Mouse (Mus musculus) thymus, postnatal 36 days (tissue): ENCODE data around the gene Matn3.
A peak's percentile ranks its signal among the peaks of the same experiment; 100 is the strongest.

Source experiments
- DNase-seq, 2 experiments: peaks; one replicate each; pipeline ENCODE4 v3.0.0; 2022; ENCODE audit warnings: mixed read lengths in 2 of 2

Matn3 gene

DNA sequence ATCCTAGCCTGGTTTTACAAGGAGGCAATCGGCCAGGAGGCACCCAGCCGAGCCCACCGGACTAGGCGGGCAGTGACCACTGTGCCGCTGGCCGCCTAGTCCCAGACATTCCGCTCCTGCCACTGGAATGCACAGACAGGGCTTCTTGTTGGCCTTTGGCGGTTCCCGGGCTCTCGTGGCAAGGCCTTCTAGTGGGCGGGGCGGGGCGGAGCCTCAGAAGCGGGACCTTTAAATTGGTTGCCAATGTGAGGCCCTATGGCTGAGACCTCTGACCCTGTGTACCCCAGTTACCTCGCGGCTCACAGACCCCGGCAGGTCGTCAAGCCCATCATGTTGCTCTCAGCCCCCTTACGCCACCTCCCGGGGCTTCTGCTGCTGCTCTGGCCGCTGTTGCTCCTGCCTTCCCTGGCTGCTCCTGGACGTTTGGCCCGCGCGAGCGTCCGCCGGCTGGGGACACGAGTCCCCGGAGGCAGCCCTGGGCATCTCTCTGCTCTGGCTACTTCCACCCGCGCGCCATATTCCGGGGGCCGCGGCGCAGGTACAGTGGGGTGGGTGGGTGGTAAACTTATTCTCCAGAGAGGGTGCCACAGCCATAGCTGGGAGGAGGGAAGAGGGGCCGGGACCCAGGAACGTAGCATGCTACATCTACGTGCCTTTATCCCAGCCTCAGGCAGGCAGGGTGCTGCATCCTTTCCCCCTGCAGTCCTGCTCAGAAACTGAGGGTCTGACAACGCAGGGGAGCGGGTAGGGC is at the start of gene Matn3:
Gene Matn3, plus strand, starts transcription at position 216 of the 751 bp plus-strand sequence.
- peak; percentile 14 to 29 for DNase-seq

DNA sequence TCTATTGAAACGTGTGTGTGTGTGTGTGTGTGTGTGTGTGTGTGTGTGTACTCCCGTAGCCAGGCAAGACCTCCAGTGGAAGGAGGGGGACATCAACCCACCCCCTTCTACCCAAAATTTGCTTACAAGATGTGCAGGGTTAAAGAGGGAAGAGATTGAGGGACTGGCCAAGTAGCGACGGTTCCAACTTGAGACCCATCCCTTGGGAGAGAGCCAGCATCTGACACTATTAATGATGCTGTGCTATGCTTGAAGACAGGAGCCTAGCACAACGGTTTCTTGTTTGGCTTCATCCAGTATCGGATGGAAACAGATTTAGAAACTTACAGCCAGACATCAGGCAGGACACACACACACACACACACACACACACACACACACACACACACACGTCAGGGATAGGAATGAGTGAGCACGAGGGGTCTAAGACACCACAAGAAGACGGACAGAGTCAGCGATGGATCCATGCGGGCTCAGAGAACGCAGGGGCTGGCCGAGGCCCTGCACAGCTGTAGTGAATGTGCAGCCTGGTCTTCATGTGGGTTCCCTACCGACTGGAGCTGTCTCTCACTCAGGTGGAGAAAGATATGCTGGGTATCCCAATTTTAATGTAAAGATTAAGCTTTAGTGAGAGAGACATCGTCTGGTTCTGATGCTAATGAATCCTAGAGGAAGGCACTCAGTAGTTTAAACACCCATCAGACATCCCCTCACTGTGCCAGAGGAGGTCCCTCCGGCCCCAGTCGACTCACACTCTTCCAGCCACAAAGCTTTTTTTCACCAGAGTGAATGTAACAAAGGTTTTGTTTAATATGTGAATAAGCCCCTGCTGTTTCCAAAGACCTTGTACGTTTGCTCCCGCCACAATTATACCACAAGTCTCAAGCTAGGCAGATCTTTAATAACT is 48.6 kb upstream of the Matn3 start:
- DNase-seq: no peak

DNA sequence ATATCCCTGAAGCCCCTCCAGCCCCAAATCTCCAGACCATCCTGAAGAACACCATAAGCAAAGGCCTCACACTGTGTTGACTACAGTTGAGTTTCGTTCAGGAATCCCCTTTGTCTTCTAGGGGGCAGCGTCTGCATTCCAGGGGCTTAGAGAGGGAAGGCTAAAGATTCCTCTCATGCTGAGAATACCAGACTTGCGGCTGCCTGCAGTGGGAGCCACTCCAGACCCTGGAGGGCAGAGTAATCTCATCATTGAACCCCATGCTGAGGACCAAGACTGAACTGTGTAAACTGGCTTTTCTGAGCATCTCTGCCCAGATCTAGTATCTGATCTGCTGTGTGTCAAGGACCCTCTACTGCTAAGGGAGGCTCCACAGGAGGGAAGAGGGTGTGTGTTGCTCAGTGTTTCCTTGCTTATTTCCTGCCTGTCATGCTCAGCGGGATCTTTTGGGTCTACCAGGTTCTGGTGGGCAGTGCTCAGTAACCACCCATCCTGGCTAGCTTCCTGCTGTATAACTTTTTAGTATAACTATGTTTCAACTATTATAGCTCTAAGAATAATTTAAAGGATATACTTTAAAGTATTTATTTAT is 47.5 kb upstream of the Matn3 start:
- DNase-seq: no peak

DNA sequence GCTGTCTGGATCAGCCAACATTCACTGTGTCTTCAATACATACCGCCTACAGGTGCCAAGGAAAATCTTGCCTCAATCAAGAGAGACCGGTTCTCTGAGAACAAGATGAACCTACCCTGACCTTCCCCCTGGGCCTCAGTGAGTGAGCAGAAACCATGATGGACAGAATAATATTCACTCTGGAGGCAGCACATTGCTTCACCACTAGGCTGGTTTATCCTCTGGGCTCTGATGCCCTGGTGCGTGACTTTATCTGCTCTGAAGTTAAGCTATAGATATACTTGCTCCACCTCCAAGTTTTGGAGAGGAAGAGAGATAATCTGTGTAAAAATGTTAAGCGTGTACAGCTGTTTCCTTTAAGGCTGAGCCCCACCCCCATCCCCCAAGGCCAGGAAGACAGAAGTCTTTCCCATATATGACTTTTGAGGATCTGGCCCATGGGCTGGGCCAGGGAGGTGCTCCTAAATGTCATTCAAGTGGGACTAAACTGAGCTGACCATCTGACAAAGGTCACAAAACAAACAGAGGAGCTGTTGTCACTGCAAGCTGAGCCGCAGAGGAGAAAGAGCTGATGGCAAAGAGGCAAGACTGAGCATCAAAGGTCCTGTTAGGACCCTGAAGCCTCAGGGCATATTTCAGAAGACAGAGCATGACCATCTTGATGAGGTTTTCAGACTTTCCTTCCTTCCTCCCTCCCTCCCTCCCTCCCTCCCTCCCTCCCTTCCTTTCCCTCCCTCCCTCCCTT is 46.6 kb upstream of the Matn3 start:
- no peak for DNase-seq

DNA sequence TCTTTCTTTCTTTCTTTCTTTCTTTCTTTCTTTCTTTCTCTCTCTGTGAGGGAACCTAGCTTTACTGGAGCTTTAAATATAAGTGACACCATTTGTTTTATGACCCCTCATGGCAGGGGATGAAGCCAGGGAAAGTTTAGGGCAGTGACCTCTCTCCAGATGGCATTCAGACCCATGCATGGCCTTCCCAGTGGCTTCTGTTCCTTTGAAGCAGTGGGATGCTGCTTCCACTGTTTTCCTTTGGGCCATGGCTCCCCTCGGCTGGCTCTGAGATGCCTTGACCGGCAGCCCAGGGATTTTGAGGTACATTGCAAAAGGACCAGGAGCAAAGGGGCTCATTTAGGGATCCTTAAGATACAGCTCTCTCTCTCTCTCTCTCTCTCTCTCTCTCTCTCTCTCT is 45.8 kb upstream of the Matn3 start:
- no peak for DNase-seq

DNA sequence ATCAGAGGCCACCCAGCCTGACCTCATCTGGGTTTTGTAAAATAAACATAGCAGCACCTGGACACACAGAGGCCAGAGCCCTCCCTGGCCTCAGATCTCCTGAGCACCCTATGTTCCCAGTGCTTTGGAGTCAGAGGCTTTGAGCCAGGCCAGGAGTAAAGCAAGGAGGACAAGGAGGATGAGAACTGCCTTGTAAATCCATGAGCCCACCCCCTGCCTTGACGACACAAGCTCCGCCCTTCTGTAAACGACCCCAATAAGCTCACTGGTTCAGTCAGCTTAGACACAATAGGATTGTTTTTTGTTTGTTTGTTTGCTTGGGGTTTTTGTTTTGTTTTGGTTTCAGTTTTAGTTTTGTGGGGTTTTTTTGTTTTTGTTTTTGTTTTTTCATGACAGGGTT is 45.2 kb upstream of the Matn3 start:
- no peak for DNase-seq

DNA sequence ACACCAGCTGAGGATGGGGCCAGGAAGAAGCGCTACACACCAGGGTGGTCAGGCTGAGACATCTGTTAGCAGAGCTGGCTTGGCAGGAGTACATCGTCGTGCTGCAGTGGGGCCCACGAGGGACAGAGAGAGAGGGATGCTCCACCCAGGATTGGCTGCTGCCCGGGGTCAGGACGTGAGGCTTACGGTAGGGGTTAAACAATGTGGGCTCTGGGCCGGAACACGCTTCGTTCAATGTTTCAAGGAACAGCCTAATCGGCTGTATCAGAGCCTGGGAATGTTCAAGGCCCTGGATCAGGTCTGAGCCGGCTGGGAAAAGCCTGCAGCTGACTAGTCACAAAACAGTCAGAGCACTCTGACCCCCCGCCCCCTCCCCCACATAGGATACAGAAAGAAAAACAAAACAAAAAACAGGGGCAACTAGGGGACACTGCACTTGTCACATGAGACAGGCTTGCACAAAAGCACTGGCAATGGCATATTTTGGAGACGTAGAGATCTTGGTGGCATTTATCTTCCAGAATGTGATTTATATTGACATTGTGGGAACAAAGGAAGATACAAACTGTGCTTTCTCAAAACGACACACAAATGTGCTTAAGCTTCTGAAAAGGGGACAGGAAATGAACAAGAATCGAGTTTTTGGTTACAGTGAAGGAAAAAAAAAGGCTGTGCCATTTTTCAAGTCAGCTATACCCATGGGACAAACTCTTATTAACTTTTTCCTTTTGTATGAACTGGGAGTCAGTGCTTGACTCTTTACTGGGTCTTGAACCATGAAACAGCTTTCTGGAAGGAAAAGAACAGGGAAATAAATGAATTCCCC is 34.7 kb upstream of the Matn3 start:
- DNase-seq: no peak

DNA sequence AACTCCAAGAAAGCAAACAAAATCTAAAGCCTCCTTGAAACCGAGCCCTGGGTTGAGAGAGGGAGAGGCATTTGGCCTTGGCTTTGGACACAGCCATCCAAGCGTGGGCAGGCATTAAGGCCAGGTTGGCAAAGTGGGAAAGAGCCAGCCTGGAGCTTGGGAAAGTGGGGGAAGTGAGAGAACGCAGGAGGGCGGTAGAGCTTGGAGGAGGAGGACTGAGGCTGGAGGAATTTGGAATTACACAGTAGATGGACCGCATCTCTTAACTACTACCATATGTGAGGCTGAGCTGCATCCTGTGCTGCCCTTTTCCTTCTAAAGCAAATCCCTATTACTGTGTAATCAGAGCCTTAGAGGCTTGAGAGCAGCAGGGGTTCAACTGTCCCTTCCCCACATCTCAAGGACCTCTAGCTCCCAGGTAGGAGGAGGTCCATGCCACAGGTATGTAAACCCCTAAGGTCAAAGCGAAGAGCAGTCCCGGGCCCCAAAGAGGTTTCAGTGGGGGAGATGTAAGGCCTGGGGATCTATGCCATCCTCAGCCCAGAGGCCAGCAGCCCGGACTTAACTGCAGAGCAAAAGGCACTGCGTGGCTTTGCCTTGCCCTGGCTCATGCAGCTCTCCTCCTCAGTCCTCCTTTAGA is 33.9 kb upstream of the Matn3 start:
- DNase-seq: no peak

DNA sequence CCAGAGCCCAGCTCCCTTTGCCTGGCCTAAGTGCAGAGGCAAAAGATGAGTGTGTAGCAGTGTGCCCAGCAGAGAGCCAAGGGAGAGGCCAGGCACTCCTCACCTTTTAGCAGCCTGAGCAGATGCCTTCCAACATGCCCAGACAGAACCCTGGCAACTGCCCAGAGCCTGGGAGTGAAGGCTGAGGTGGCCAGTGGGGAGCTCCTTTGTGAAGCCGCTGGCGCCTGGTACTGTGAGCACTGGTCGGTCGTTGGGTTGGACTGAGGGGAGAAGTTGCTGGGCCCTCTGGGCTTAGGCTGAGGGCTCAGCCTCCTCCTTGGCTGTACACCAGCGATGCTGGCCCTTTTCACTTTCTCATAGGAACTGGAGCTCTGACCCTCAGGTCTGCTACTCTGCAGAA is 31.4 kb upstream of the Matn3 start:
- no peak for DNase-seq

DNA sequence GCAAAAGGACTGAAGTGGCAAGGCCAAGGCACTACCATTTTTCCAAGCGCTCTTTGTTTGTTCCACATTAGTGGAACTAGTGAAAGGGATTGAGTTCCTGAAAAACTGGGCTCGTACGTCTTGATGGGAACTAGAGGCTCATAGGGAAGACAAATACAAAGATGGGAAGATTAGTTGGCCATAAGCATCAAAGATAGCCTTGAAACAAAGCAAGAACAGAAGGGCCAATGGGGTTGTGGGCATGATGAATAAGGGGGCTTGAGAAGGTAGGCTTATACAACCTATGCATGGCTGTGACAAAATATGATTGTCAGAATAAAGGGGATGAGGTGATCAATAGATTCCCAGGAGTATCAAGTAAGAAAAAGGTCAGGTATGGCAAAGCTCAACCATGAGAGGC is 28.5 kb upstream of the Matn3 start:
- no peak for DNase-seq

DNA sequence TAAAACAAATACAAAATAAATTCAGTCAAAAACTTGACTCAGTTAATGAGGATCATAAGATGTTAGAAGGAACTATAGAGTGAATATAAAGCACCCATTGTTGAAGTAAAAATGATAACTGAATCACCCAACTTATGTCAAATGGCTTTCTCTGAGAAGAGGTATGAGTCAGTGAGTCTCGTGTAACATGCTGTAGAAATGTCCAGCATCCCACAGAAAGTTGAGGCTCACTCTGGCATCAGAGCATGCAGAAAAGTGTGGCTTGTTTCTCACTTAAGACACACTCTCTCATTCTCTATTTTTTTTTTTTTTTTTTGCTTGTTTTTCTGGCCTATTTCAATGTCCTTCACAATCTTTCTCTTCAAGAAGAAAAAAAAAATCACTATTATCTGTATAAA is 26.7 kb upstream of the Matn3 start:
- DNase-seq: no peak

DNA sequence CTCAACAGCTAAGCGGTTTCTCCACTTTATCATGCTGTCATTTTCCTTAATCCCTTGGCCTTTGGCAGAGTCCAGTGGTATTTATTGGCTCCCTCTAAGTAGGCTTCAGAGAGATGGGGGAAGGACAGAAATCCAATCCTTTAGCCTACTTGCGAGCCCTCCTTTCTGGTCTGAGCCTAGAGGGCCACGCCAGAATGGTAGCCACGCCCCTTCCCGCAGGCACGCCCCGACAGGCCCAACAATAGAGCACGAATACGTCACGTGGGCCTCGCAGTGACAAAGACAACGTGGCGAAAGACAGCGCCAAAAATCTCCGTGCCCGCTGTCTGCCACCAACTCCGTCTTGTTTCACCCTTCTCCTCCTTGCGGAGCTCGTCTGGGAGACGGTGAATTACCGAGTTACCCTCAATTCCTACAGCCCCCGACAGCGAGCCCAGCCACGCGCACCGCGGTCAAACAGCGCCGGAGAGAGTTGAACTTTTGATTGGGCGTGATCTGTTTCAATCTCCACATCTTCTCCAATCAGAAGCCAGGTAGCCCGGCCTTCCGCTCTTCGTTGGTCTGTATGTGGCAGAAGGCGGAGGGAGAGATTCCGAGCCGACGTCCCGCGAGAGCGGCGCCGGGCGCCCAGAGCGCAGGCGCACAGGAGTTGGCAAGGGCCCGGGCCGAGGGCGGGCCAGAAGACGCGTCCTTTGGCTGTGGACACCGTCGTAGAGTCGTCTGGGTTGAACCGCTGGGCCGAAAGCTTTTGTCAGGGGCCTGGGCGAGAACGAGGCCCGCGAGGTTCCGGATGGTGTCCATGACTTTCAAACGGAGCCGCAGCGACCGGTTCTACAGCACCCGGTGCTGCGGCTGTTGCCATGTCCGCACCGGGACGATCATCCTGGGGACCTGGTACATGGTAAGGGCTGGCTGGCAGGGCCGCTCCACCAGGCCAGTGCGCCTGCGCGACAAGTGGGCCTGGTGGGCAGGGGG is 26.0 kb upstream of the Matn3 start, which contains the start of gene Laptm4a:
Gene Laptm4a, plus strand, starts transcription at position 271 of the 975 bp plus-strand sequence.
- peak; percentile 92 to 97 for DNase-seq

DNA sequence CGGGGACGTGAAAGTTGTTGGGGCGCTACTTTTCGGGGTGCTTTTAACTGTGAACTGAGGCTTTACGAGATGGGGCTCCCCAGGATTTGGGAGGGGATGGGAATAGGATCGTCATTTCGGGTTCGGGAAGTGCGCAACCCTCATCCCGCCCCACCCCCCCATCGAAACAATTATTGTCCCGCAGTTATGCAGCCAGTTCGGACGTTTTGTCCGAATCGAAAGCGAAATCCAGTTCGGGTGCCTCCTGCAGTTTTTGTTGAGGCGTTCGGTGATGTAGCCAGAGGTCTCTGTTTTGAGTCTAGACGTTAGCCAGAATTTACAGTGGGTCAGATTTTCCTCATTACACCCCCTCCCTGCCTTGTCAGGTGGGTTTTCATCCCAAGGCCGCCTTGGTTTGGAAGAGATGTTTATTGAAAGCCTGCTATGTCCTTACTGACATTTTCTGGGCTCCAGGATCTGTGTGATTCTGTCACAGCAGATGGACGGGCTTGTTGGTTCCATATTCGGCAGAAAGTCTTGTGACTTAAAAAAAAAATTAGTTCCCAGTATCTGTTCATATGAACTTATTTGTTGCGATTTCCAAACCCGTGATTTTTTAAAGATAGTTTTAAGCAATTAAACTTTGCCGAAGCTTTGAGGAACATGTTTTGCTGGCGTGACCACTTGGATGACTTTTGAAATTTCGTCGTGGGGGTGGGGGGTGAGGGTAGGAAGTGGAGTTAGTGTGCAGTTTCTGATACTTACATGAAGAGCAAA is 25.2 kb upstream of the Matn3 start:
- DNase-seq: no peak

DNA sequence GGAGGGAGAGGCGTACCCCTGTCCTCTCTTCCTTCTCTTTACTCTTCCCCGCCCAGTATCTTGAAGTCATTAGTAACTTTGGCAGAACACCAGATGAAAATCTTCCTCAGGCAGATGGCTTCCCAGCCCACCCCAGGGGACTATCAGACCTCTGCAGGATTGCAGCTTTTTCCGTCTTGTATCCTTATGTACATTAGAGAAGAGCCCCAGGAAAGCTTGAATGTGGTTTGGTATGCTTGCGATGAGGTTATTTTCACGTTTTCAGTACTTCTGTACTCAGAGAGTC is 24.7 kb upstream of the Matn3 start:
- DNase-seq: no peak

DNA sequence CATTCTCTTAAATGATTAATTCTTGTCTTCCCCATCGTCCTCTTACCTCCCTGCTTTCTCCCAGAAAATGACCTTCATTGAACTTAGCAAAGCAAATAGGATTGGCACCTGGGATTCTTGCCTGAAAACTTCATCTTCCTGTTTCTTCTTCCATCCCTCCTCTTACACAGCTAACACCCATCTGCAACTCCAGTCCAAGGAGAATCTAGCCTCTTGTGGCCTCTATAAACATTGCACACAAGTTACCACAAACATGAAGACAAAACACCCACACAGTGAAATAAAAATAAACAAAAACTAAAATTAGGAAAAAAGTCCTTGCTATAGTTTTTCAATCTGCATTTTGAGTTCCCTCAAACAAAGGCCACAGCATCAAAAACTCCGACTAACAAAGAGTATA is 24.1 kb upstream of the Matn3 start:
- no peak for DNase-seq

DNA sequence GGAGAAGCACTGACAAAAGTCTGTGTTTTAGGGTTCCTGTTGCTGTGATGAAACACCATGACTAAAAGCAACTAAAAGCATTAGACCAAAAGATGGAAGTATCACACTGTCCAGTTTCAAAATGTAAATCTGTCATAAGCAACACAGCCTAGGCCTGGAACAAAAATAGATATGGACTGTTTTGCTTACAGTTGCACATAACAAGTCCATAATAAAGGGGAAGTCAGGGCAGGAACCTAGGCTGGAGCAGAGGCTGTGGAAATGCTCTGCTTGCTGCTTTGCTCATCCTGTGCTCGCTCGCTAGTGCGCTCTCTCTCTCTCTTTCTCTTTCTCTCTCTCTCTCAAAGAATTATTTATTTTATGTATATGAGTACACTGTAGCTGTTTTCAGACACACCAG is 20.1 kb upstream of the Matn3 start:
- DNase-seq: no peak

DNA sequence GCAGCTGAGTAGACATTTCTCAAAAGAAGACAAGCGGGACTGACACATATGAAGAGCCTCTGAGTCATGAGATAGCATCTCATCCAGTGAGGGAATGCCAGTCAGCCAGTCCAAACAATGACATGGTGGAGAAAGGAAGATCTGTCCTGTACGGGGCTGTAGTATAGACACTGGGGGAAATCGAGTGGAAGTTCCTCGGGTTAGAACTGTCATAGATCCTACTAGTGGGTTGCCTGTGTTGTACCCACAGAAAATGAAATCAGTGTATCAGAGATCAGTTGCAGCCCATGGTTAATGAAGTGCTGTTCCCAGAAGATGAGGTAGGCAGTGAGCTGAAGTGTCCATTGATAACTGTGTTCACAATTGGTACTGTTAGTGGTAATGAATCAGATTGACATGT is 19.0 kb upstream of the Matn3 start:
- DNase-seq: no peak

DNA sequence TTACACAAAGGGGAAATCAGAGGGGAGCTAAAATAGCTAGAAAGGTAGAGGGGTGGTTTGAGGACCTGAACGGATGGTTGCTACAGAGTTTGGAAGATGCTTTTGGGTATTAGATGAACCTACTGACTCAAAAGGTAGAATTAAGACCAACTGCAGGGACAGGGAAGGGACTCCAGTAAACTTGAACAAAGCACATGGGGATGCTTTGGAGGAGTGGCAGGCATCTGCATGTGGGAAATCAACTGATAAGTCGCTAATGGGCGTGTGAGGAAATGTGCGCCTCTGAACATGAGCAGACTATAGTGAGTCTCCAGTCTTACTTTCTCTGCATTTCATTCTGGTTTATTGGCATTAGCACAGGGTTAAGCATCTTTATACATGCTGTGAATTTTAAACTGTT is 16.6 kb upstream of the Matn3 start:
- DNase-seq: no peak

DNA sequence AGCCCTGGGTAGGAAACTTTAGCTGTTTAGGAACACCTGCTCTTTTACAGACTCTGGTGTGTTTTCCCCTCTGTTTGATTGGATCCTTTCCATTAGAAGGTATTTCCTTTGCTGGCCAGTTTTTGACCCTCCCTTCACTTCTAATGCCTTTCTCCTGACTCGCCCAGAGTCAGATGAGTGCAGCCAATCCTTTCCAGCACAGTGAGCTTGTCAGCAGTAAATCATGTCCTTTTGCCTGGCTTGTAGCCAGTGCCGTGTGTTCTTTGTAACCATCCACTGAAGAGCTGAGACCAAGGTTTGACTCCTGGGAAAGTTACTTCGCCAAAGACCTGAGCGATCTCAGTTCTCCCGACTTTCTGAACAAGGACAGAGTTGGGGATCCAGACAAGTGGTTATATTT is 12.4 kb upstream of the Matn3 start:
- DNase-seq: no peak

DNA sequence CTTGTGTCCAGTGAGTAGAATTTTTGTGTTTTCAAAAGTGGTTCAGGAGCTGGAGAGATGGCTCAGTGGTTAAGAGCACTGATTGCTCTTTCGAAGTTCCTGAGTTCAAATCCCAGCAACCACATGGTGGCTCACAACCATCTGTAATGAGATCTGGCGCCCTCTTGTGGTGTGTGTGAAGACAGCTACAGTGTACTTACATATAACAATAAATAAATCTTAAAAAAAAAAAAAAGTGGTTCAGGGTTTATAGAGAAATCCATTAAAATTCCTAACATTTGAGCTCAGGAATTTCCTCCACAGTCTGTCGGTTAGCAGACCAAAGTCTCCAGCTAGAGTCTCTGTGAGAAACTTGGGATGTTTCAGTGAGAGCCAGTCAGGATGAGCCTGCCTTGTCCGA is 11.5 kb upstream of the Matn3 start:
- peak; percentile 22 to 32 for DNase-seq
